Mouse (Mus musculus) liver, adult 2 months (tissue): ENCODE data around the gene Btbd7.

ENCODE experiments used
- CTCF ChIP-seq: fragments of 200-500 bp; IDR thresholded peaks from 2 replicates; pipeline ENCODE4 v1.5.1; 2011; ENCODE audit warnings: low read depth, low read length, control low read depth
- POLR2A ChIP-seq: fragments of 200-500 bp; IDR thresholded peaks from 2 replicates; pipeline ENCODE4 v1.6.1; 2011; ENCODE audit warnings: low read length, control low read depth; ENCODE audit not compliant: insufficient read depth; ENCODE audit errors: extremely low read depth

DNA sequence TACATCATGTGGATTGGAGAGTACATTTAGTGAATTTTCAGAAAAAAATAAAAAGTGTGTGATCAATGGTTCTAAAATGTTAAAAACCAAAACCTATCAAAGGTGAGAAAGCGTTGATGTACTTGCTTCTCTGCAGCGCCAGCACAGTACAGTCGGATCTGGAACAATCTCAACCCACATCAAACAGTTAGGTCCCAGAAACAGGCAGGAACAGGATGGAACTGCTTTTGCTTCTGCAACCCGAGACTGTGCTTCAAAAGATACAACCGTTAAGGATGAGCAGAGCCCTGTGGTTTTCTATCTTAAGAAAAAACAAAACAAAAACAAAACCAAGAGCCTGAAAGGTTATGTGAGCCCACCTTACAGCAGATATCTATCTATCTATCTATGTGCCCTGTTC lies 95.4 kb downstream of the Btbd7 start:
- TF ChIP-seq CTCF: no peak
- no peak for TF ChIP-seq POLR2A
